In genomic region chr8:49461724-49462473, GRCm38 (mm10) we compare ENCODE assay signal across 9 mouse cellular contexts.
DNase-seq lines count a peak whose midpoint lies in the region; ATAC-seq and TF ChIP-seq lines count a peak whose summit lies in the region.
"Had no signal": no experiment of that assay in that cellular context is flagged by ENCODE, and none has a peak within 500 bp of the region (broad histone marks: within the 10 kb centered on the region; RNA-seq: fewer than 3 reads in every experiment).

No protein-coding gene starts in this region.

- H3K4me2 ChIP-seq in hindbrain, postnatal 0 days (ENCODE audit: low read depth, low read length) = peak overlapping the region; percentile 52
- H3K4me2 ChIP-seq: lung, embryonic 14.5 days had no signal

- DNase-seq in cerebellum, postnatal 10 days = peak; percentile 60 to 63
- DNase-seq in cerebellum, postnatal 36 days = no peak
- peak; percentile 74 for DNase-seq in forebrain, embryonic 10.5 days (ENCODE audit: extremely low spot score, low spot score)
- DNase-seq in hindbrain, postnatal 0 days (ENCODE audit: low spot score) = peak; percentile 57
- peak; percentile 51 for DNase-seq in neural tube, embryonic 10.5 days (ENCODE audit: extremely low spot score, low spot score)
- no peak for DNase-seq in yolk sac, embryonic 10.5 days (ENCODE audit: low spot score)
- no peak for DNase-seq in left cerebral cortex, adult 2 months (ENCODE audit: extremely low spot score in 1 of 2, low spot score in 2 of 2)
- DNase-seq in right cerebral cortex, adult 2 months (ENCODE audit: low spot score in 2 of 2) = no peak
- DNase-seq: lung, embryonic 14.5 days had no signal

- H3K27ac ChIP-seq in forebrain, embryonic 10.5 days = peak overlapping the region; percentile 65
- H3K27ac ChIP-seq in hindbrain, postnatal 0 days = peak overlapping the region; percentile 60; the same call in 1 of the 2 replicates
- H3K27ac ChIP-seq in left cerebral cortex, adult 2 months = no peak overlapping the region

- peak overlapping the region; percentile 28; the same call in 1 of the 2 replicates for H3K9ac ChIP-seq in hindbrain, postnatal 0 days (replicated peaks; ENCODE audit: low read length)
- H3K9ac ChIP-seq: lung, embryonic 14.5 days had no signal

- peak overlapping the region; percentile 30 for H3K4me3 ChIP-seq in forebrain, embryonic 10.5 days
- H3K4me3 ChIP-seq in hindbrain, postnatal 0 days (ENCODE audit: low read length) = peak overlapping the region; percentile 15
- H3K4me3 ChIP-seq in left cerebral cortex, adult 2 months = no peak overlapping the region

- no peak for TF ChIP-seq CTCF in hindbrain, postnatal 0 days (IDR thresholded peaks at IDR 0.05; ENCODE audit: low read depth)
- TF ChIP-seq CTCF in left cerebral cortex, adult 2 months (IDR thresholded peaks at IDR 0.05) = no peak

- peak; percentile 56; the same call in 1 of the 2 replicates for ATAC-seq in hindbrain, postnatal 0 days

- intact Hi-C loops in left cerebral cortex, adult 2 months (cut with DNase I) = no loop called here

- 18% methylated on average over 16 of the region's 16 CpGs for WGBS in forebrain, embryonic 10.5 days
- 24% methylated on average over 16 of the region's 16 CpGs for WGBS in hindbrain, postnatal 0 days

- peaks cover 47% of the 10 kb centered on the region for H3K4me1 ChIP-seq in forebrain, embryonic 10.5 days
- H3K4me1 ChIP-seq in hindbrain, postnatal 0 days (ENCODE audit: insufficient read depth, low read length) = no peaks in the 10 kb centered on the region

- H3K36me3 ChIP-seq in forebrain, embryonic 10.5 days (replicated peaks) = no peaks in the 10 kb centered on the region
- no peaks in the 10 kb centered on the region for H3K36me3 ChIP-seq in hindbrain, postnatal 0 days (ENCODE audit: insufficient read depth, low read length)

- no peaks in the 10 kb centered on the region for H3K9me3 ChIP-seq in forebrain, embryonic 10.5 days
- no peaks in the 10 kb centered on the region for H3K9me3 ChIP-seq in hindbrain, postnatal 0 days (ENCODE audit: low read length)

- H3K27me3 ChIP-seq in forebrain, embryonic 10.5 days (ENCODE audit: poor library complexity, severe bottlenecking) = peaks cover 52% of the 10 kb centered on the region
- no peaks in the 10 kb centered on the region for H3K27me3 ChIP-seq in hindbrain, postnatal 0 days (ENCODE audit: insufficient read depth, low read length)

Comparison
In these comparisons a context has a peak if more than half of its experiments do, and no peak if none do; other contexts are left out.
1. DNase-seq: peak in cerebellum, postnatal 10 days (2 of 2), forebrain, embryonic 10.5 days (single experiment), hindbrain, postnatal 0 days (single experiment) and neural tube, embryonic 10.5 days (single experiment); none in cerebellum, postnatal 36 days (0 of 2), yolk sac, embryonic 10.5 days (single experiment), left cerebral cortex, adult 2 months (0 of 2) and right cerebral cortex, adult 2 months (0 of 2).